Mouse (Mus musculus): Measurements from ENCODE around the gene Eps8l1.
A peak's percentile ranks its signal among the peaks of the same experiment; 100 is the strongest.
"Not testable (repeated sequence)": the region's sequence is repeated elsewhere in the genome, so short reads cannot be mapped to it uniquely, and the experiment has no call there.

Gene Eps8l1

DNA sequence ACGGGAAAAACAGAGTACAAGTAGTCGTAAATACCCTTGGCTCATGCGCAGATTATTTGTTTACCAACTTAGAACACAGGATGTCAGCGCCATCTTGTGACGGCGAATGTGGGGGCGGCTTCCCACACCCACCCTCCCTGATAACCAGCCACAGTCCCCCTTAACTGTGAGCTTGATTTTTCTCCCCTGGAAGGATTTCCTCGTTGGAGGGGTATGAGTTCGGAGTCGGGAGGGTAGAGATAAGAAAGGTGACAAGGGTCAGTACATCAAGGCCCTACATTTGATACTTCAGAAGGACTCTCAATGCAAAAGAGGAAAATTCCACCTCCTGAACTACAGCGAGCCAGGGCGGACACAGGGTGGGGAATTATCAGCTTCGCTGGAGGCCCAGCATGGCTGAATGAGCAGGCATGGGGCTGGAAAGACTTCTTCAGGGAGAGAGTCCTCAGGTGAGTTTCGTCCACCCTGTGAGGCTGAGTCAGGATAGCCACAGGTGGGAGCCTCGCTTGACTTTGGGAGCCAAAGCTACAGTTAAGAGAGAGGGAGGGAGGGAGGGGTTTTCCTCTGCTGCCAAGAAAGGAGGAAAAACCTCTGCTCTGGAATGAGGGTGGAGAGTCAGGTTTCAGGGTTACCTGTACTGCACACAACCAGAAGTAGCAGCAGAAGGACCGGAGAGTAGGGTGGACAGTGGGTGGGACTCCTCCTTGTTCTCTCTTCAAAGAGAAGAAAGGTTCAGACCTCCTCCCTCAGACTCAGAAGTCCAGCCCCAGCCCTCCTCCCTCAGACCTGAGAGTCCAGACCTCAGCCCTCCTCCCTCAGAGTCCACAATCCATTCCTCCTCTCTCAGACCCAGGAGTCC, at the start of gene Eps8l1:
Gene Eps8l1, plus strand, starts transcription at position 99 of the 859 bp plus-strand sequence.
- peak in 1 of 2 experiments; percentile 27 for DNase-seq

DNA sequence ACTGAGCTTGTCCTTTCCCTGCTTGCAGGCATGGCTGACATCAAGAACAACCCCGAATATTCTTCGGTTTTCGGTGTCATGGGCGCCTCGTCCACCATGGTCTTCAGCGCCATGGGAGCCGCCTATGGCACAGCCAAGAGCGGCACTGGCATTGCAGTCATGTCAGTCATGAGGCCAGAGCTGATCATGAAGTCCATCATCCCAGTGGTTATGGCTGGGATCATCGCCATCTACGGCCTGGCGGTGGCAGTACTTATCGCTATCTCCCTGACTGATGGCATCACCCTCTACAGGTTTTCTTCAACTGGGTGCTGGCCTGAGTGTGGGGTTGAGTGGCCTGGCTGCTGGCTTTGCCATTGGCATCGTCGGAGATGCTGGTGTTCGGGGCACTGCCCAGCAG, 48.1 kb upstream of the Eps8l1 start:
- DNase-seq: not testable (repeated sequence)

DNA sequence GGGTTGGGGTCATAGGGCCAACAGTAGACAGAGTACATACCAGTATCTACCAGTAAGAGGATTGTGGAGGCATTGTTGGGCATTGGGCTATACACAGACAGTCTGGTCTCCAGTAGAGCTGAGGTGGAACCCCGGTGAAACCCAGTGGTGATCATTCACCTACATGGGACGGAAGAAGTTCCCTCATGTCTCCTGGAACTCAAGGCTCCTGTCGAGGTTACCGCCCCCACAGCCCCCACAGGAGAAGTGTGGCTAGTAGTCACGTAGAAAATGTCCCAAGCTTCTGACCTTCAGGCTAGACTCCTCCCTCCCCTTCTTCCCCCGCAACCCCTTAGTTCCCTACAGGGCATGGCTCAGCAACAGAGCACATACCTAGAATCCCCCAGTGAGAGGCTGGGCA, 40.8 kb upstream of the Eps8l1 start:
- no peak for DNase-seq

DNA sequence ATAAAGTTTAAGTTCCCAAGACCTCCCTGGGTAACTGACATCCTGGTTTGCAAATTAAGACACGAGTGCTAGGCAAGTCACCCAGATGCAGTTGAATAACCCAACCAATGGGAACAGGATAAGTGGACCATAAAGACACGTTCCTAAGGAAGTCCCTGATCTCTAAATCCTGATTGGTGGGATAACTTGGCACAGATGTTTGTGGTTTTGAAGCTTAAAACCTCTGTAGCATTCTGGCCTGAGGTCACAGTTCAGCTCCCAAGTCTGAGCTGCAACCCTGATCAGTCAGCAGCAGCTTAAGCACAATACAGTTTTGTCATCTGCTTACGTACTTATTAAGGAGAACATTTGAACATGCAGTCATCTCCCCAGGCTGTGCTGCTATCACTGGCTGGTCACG, 40.2 kb upstream of the Eps8l1 start:
- no peak for DNase-seq

DNA sequence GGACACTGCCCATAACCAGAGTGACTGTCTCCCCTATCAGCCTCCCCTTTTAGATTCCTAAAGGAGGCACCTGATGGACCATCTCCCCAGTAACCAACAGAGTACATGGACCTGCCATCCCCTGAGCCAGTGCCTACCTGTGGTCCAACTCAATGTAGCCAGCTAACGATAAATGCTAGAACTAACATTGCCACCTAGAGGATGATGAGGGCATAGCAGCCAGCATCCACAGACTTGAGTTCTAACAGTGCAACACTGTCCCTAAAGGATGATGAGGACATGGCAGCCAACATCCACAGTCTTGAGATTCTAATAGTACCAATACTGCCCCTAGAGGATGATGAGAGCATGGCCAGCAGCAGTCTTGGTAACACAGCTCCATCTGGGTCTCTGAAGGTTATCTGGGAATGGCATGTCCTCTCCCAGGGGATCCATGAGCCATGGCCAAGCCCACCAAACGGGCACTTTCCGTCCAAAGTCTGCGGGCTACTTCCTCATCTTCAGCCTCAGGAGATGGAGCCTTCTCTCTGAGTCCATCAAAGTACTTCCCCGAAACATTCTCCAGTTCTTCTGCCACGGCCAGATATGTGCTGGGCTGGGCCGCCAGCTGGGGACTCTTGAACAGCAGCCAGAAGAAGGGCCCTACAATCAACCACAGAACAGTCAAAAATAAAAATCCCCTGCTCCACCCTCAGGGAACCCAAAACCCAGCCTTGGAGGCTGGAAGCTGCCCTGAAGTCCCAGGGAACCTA, 33.1 kb upstream of the Eps8l1 start:
- peak; percentile 83 to 92 for DNase-seq

DNA sequence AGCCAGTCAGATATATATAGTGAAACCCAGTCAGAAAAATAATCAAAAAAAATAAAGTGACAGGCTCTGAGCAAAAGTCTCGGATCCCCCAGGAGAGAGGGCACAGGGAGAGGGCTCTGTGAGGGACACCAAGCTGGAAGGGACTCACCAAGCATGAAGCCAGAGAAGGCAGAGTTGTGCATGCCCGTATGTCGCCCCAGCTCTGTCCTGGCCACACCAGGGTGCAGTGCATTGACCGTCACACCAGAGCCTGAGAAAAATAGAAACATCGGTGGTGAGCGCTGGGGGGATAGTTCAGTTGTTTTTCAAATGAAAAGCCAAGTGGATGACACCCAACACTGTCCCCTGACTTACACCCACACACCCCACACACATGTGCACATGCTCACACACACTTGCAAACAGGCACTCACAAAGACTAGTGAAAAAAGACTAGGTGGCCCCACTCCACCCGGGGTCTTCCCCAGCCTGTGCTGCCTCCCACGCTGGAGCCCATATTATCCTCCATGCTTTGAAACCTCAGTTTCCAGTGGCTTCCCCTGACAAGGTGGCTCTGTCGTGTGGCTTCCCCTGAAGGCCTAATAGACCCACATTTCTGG, 30.1 kb upstream of the Eps8l1 start:
- no peak for DNase-seq

DNA sequence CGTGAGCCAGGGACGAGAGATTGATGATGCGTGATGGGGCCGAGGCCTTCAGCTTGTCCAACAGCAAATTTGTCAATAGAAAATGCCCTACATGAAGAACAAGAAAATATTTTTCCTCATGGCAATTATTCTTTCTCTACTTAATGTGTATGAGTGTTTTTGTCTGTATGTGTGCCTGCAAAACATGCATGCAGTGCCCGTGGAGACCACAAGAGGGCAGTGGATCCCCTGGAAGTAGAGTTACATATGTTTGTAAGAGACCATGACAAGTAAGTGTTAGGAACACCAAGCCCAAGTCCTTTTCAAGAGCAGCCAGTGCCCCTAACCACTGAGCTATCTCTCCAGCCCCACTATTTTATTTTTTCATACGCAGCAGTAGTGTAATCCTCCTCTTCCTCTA, 28.9 kb upstream of the Eps8l1 start:
- peak; percentile 58 to 71 for DNase-seq

DNA sequence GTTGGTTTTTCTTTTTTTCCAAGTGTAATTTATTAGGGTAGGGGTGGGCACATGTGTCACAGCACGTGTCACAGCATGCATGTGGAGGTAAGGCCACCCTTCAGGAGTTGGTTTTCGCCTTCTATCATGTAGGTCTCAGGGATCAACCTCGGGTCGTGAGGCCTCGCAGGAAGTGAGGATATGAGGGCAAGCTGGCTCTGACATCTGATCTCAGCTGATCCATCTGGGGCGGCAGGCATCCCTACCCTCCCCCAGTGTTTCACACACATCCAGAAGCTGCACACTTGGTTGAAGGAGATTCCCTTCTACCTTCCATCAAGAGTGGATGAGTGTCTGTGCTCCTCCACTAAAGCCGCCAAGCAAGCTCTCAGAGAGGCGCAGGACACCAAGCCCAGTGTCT, 28.4 kb upstream of the Eps8l1 start:
- no peak for DNase-seq

DNA sequence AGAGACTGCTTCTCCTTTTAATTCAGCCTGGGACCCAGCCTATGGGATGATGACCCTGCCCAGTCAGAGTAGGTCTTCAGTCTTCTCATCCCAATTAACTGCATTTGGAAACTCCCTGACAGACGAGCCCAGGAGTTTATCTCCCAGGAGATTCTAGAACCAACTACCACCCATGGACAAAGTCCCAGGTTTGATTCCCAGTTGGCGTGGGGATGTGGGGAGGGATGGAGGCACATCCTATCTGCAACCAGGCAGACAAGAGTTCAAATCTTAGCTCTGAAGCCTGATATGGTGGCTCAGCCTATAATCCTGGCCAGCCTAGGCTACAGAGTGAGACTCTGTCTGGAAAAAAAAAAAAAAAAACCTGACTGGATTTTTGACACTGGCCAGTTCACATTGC, 22.8 kb upstream of the Eps8l1 start:
- DNase-seq: no peak

DNA sequence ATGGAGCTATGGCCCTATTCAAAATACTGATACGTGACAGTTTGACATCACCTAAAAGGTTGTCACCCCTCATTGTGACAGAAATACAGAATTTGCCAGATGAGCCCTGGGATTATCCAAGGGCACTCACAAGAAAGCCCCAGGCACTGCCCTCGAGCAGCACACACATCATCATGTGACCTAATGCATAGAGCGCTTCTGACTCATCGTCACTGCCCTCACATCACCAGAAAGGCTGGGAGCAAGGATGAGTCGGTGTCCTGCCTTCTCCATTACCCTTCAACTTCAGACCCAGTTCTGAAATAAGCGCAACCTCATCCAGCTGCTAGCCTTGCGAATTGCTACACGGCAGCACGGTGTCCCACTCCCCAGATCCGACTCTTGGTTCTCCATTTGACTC, 19.9 kb upstream of the Eps8l1 start:
- DNase-seq: no peak

DNA sequence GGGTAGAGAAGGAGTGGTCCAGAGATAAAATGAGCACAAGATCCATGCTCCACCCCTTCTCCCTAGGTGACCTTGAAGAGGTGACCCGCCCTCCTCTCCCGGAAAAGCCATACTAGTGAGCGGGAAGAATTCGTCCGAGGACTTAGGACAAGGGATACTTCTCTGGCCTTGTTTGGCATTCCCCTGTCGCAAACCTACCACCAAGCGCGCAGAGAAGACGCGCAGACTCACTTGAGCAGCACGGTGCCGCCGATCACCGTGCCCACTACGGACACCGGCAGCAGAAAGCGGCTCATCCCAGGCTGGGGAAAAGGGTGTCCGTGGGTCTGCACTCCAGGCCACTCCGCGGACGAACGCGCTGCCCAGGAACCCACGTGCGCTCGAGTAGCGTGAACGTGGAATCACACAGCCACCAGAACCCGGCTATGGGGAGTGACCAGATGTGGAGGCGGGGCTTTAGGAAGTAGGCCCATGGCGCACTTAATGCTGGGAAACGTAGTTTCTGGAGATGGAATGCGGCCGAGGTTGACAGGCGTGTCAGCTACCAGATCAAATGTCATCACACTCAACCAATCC, 15.2 kb upstream of the Eps8l1 start, which contains the start of gene Rdh13:
Gene Rdh13, minus strand, starts transcription at position 434 of the 576 bp plus-strand sequence.
- peak; percentile 88 to 92 for DNase-seq

DNA sequence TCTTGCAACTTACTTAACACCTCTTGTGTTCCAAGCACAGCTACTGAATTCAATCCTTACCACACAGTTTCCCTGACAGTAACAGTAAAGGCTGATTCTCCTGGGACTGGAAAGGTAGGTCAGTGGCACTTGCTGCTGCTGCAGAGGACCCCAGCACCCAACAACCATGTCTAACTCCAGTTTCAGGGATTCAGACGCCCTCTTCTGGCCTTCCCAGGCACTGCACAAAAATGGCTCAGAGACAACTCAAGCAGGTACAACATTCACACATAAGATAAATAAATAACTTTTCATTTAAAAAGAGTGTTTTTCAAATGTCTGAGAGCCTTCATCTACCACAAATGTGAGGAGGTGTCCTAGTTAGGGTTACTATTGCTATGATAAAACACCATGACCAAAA, 13.3 kb upstream of the Eps8l1 start:
- DNase-seq: no peak

DNA sequence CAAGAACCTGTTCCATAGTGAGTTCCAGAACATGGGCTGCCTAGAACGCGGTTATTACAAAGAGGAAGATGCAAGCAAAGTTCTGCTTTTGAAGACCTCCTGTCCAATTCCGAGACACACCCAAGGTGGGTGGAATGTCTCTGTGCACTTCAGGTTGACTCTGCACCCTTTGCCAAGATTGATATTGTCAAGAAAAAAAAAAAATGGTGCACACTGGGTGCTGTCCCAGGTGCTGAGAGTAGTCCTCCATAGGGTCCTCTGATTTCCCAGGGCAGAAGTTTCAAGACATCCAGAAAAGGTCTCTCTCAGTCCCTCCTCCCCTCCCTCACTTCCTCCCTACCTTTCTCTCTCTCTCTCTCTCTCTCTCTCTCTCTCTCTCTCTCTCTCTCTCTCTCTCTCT, 12.0 kb upstream of the Eps8l1 start:
- no peak for DNase-seq

DNA sequence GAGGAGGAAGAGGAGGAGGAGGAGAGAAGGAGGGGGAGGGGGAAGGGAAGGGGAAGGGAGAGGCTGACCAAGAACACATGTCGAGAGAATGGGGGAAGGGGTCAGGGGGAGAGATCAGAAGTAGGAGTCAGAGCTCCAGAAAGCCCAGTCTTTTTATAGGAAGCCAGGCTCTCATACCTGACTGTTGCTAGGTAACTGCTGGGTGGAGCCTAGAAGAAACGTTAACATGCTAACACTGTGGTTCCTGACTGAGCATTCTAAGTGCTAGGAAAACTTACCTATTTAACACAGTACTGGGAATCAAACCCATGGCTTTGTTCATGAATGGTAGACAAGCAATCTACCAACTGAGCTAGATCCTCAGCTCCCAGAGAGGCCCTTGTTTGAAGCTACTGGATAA, 11.3 kb upstream of the Eps8l1 start:
- no peak for DNase-seq

DNA sequence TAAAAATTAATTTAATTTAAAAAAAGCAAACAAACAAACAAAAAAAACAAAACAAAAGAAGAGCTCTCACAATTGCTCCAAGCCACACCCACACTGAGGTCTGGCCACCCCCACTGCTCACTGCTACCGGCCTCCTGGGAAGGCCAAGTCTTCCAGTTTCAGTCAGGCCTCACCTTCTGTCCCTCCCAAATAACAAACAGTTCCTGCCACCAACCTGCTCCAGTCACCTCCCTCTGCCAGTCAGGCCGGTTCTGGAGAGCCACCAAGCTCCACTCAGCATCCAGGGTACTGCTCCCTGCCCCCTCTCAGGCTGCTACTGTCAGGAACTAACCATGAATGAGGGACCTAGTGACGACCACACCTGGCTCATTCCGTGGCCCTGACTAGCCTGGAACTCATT, 7.8 kb upstream of the Eps8l1 start:
- DNase-seq: no peak

DNA sequence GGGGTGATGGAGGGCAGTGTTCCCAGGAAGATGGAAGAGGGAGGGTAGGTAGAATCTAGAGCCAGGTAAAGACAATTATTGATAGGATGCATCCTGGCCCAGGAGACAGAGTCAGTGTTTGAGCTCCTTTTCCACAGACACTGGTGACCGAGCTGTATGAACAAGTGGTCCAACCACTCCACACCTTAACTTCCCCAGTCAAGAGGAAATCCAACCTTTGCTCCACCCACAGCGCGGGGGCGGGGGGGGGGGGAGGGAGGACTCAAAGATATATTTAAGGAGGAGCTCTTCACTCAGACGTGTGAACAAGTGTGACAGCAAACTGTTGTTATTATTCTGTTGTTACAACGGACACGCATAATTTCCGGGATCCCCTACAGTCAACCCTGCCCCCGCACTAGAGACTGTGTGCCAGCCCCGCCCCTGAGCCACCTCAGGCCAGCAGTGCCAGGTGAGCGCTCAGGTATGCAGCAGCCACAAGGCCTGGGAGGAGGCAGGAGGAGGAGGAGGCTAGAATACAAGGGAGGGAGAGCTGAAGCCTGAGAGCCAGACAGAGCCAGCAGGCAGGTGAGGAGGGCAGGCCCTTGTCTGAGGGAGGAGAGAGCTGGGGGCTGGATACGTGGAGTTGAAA, 3.8 kb downstream of the Eps8l1 start:
- DNase-seq: no peak

DNA sequence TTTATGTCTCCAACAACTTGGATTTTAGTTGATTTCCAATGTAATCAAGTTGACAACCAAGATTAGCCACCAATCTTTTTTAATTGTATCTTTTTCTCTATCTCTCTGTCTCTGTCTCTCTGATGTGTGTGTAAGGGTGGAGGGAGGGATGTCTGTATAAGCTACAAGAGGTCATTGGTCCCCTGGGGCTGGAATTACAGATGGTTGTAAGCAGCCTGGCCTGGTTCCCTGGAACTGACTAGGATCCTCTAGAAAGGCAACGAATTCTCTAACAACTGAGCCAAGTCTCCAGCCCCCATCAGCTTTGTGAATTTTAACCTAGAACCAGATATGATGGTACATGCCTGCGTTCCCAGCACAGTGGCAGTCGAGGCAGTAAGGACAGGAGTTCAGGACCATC, 7.3 kb downstream of the Eps8l1 start:
- no peak for DNase-seq

DNA sequence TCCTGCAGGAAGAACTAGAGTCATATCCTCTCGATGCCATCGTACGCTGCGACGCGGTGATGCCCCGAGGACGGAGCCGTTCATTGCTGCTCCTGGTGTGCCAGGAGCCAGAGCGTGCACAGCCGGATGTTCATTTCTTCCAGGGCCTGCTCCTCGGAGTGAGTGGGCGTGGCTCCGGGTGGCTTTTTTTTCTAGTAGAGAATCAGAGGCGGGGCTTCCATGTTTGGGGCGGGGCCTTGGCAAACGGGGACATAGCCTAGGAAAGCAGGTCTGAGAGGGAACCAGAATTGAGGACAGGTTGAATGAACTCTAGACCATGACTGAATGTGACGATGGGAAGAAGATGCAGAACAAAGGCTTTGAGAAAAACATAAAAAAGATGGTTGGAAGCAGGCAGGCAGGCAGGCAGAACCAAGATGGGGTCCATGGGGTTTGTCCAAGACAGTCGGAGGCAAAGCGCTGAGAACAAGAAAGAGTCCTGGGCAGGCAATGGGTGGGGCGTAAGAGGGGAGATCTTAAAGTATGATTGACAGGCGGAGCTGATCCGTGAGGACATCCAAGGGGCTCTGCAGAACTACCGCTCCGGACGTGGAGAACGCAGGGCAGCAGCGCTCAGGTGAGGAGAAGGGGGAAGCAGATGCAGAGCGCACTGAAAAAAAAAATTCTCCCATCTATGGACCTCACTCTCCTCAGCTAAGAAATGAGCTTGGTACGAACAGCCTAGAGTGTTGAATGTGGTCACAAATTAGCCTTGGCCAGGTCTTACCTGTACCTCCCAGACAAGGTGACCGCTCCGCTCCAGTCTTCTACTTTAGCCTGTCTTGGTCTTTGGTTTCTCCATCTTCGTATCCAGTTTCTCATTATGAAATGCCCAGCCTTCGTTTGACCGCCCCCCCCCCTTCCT, 10.1 kb downstream of the Eps8l1 start:
- peak; percentile 59 to 75 for DNase-seq

DNA sequence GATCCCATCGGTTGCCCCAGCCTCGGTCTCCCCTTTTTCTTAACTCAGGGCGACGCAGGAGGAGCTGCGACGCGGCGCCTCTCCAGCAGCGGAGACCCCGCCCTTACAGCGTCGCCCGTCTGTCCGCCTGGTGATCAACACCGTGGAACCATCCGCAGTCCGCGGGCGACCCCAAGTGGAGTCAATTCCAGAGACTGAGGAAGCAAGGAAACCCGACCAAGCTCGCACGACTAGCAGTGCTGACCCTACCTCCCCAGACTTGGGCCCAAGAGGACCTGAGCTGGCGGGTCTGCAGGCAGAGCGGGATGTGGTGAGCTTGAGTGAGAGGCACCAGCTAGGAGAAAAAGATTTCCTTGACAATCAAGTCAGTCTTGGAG, 10.7 kb downstream of the Eps8l1 start:
- peak; percentile 77 to 89 for DNase-seq

DNA sequence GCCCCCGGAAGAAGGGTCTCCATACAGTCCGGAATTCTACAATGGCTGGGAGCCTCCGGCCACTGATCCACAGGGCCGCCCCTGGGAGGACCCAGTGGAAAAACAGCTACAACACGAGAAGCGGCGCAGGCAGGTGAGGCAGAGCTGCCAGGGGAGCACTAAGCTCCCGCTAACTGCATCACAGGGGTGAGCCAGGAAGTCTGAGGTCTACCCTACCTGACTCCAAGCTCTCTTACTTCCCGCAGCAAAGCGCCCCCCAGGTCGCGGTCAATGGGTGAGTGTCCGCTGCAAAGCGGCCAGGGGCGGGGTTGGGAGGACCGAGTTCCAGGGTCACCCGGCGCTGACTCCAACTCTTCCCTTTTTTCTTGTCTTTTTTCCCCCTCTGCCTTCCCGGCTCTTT, 13.5 kb downstream of the Eps8l1 start:
- DNase-seq: no peak

DNA sequence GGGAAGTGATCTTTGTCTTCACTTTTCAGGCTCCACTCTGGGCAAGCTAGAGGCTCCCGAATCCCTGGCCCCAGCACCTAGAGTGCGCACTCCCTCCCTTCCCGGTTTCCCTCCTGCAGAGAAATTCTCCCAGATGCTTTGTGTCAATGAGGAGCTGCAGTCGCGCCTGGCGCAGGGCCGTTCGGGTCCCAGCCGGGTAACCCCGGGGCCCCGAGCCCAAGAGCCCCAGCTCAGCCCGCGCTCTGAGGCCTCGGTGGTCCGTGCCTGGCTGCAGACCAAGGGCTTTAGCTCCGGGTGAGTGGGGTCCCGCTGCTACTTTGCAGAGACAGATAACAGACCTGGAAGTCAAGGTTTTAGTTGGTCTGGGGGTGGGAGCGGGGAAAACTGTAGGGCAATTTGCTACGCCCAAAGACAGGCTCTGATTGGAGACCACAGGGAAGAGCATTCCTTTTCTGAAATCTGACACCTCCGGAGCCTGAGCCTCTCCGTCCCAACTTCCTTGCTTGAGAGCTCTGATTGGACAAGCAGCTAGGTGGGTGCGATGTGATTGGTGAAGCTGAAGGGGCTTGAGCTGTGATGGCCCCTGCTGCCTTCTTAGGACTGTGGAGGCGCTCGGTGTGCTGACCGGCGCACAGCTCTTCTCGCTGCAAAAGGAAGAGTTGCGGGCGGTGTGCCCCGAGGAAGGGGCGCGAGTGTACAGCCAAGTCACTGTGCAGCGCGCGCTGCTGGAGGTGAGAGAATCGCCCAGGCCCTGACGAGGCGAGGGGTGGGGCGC, 17.7 kb downstream of the Eps8l1 start:
- peak; percentile 77 to 82 for DNase-seq

Data from cerebellum, postnatal 25 days (tissue).